Mouse (Mus musculus) fat pad, adult 2 months (tissue): ENCODE measurements at regions not wholly inside any gene's neighbourhood (a gene's known extent, or its start where the extent isn't known, plus 50 kb on each side); places are given as distances from the start of the nearest gene placed in this dataset.
"Not testable (repeated sequence)": the region's sequence is repeated elsewhere in the genome, so short reads cannot be mapped to it uniquely, and the experiment has no call there.

ENCODE experiments used
- DNase-seq: peaks from one replicate; pipeline ENCODE4 v3.0.0-alpha.2; 2011; ENCODE audit warnings: low read depth, low spot score; ENCODE audit errors: extremely low read depth

- DNase-seq, result not testable (repeated sequence)
Measured at GRCm38 (mm10) chr5:3244067-3244466, 97.2 kb upstream of the Cdk6 start.

- DNase-seq, result no peak
Measured at GRCm38 (mm10) chr5:3247333-3247732, 94.0 kb upstream of the Cdk6 start.

GRCm38 (mm10) chr5:3250273-3250672 is 91.0 kb upstream of the Cdk6 start:
- DNase-seq, result no peak

GRCm38 (mm10) chr5:3260289-3260688 is 81.0 kb upstream of the Cdk6 start:
- DNase-seq, result no peak

GRCm38 (mm10) chr5:3264988-3265738 is 76.1 kb upstream of the Cdk6 start:
- DNase-seq, result not testable (repeated sequence)

- no peak for DNase-seq
Measured at GRCm38 (mm10) chr5:3267021-3267420, 74.3 kb upstream of the Cdk6 start.

GRCm38 (mm10) chr5:3269760-3270159 is 71.5 kb upstream of the Cdk6 start:
- peak; percentile 52 for DNase-seq

GRCm38 (mm10) chr5:3273140-3273539 is 68.1 kb upstream of the Cdk6 start:
- DNase-seq, result not testable (repeated sequence)

GRCm38 (mm10) chr5:3277241-3277640 is 64.0 kb upstream of the Cdk6 start:
- DNase-seq, result not testable (repeated sequence)

GRCm38 (mm10) chr5:3278956-3279355 is 62.3 kb upstream of the Cdk6 start:
- DNase-seq, result not testable (repeated sequence)

GRCm38 (mm10) chr5:3281911-3282506 is 59.3 kb upstream of the Cdk6 start:
- not testable (repeated sequence) for DNase-seq

- no peak for DNase-seq
Measured at GRCm38 (mm10) chr5:3283083-3283482, 58.2 kb upstream of the Cdk6 start.

- not testable (repeated sequence) for DNase-seq
Measured at GRCm38 (mm10) chr5:3284335-3284734, 57.0 kb upstream of the Cdk6 start.

- DNase-seq, result not testable (repeated sequence)
Measured at GRCm38 (mm10) chr5:3289991-3290417, 51.3 kb upstream of the Cdk6 start.
